Mouse (Mus musculus) fat pad, adult 2 months (tissue): Measurements from ENCODE around the gene Fam19a5.

Experiments used
- DNase-seq: peaks from one replicate; pipeline ENCODE4 v3.0.0-alpha.2; 2011; ENCODE audit warnings: low read depth, low spot score; ENCODE audit errors: extremely low read depth

Gene Fam19a5

DNA sequence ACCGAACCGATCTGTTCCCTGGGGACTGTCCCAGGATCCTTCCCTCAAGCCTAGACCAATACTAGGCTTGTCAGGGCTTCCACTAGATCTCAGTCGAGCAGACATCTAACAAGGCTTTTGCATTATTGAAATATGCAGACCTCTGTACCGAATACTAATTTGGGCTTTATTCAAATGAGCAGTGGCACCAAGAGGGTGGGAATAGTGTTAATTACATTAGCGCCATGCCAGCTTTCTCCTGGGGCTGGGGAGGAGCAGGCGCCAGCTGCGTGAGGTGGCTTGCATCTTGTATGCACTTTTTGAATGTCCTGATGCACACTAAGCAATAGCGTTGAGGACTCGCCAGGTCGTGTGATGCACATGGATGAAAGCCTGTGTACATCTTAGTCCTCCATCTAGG, 46.9 kb downstream of the Fam19a5 start:
- DNase-seq, result no peak

DNA sequence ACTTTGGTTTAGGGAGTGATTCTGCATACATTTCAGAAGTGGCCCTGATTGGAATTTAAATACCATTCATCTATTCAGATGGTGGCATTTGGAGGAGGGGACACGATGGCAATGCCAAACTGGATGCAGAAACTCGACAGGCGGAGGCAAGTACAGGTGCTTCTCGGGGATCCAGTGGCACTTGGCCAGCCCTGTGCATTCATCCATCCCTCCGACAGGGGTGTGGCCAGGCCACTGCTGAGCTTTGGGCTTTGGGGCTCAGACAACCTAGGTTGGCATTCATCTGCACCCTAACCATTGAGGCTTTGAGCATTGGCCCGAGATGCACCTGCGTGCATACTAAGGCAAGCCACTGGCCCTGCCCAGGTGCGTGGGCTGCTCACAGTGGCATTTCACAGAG, 52.6 kb downstream of the Fam19a5 start:
- DNase-seq, result no peak

DNA sequence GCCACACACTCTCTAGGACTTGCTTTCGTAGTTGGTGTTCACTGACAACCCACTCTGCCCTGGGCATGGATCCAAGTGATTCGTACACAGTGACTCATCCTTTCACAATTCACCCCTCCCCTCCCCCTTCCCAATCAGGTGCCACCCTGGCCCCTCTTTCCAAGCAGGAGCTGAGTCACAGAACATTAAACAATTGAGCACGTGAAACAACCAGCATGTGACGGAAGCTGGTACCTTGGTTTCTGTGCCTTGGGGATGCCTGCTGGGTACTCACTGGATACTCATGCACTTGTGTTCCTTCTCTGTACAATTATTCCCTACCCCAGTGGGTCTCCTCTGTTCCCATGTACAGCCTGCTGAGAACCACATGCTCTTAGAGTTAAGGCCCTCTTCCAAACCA, 53.0 kb downstream of the Fam19a5 start:
- DNase-seq, result no peak

- DNase-seq, result no peak
Observed at GRCm38 (mm10) chr15:87597766-87598165, 53.7 kb downstream of the Fam19a5 start.

DNA sequence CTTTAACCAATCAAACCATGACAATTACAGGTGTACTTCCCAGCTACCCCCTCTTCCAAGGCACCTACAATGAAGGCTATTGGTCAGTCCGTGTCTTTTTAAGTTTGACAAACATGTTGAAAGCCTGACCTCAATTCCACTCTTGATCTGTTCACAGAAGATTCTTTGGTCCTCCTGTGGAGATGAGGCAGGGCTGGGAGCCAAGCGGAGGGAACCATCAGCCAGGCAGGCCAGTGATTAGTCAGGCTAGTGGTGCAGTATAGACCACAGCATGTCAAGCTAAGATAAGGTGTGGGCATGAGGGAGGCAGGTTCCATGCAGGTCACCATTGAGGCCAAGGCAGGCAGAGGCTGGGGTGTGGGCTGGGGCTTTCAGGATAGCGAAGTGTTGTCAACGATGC, 54.5 kb downstream of the Fam19a5 start:
- DNase-seq, result no peak

GRCm38 (mm10) chr15:87603316-87603715, 59.2 kb downstream of the Fam19a5 start:
- no peak for DNase-seq

- DNase-seq, result no peak
Observed at GRCm38 (mm10) chr15:87605504-87606280, 61.6 kb downstream of the Fam19a5 start.

DNA sequence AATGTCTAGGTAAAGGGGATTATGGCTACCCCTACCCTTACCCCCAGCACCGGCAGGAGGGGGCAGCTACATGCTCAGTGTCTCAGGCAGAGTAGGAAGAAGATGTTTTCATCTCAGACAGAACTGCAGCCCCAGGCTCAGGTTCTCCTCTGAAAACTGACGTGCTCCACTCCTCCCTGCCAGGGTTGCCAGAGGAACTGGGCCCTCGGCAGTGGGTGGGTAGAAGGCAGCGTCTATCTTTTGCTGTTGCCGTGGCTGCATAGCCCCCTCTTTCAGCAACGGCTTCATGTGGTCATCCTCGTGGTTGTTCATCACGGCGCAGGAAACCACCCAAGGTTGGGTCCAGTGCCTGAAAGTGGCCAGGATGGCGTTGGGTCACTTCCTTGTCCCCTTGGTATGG, 62.6 kb downstream of the Fam19a5 start:
- DNase-seq, result no peak

DNA sequence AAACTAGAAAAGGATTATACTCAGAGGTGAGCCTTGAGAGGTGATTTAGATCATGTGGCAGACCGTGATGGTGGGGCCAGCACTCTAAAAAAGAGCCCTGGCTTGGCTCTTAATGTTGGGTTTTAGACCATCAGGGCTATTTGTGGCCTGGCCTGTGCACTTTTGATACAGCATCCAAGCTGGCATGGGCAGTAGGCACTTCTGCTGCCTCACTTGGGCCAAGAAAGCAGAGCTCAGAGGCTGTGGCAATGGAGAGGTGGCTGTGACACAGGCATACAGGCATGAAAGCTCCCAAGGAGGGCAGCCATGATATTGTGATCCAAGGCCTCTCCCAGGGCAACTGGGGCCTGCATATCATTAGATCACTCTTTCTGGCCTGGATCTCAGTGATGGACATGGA, 65.1 kb downstream of the Fam19a5 start:
- DNase-seq, result no peak

DNA sequence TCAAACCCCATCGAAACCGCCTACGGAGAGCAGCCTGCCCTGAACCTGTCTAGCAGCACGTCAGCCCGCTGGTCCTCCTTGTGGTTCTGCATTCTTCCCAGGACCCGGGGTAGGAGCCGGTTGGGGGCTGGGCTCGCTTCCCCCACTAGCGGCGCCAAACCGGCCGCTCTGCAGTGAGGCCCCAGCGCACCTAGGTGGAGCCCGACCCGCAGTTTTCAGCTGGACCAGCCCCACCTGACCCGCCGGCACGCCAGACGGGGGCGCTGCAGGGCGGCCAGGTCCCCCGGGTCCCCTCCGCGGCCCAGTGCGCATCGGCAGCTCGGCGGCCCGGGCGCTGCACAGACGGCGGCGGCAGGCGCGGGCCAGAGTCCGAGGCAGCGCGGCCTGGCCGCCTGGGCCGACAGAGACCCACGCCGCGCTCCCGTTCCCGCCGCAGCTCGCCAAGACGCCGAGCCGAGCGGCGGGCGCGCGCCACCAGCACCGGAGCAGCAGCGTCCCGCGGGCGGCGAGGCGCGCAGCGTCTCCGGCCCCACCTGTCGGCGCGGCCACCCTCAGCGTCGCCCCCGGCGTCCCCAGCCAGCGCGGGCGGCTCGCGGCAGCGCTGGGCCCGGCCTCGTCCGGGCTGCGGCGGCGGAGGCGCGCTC, 80.0 kb downstream of the Fam19a5 start:
- no peak for DNase-seq

GRCm38 (mm10) chr15:87624610-87625091, 80.6 kb downstream of the Fam19a5 start:
- no peak for DNase-seq

GRCm38 (mm10) chr15:87625236-87626023, 81.3 kb downstream of the Fam19a5 start:
- DNase-seq, result no peak

DNA sequence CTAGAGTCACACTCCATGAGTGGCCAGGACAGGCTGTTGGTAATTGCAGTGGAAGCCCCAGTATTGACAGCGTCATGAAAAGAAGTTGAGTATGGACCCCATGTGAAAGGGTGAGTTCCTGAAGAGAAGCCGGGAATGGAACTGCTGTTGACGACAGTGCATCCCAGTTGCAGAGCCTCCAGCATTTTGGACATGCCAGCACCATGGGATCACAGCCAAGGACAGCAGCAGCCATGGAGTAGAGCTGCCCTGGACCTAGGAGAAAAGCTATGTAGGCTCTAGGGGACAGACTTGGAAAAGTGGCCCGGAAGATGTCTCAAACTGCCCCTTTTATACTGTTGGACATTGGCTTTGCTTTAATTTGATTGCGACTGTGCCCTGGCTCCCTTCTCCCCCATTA, 91.2 kb downstream of the Fam19a5 start:
- DNase-seq, result no peak

DNA sequence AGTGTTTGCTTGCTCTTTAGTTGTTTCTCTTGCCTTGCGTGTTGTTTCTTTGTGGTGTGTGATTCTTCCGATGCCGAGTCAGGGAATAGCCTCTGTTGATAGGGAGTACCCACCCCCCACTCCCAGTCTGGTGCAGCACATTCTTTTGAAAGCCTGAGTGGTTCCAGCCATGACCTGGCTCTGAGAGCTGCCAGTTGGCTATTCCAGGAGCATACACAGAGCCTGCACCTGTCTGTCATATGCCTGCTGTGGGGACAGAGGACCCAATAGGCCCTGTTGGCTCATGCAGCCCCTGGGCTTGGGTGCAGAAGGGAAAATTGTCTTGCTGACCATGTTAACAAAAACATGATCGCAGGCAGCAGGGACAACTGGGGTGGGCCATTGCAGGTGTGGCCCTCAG, 92.3 kb downstream of the Fam19a5 start:
- no peak for DNase-seq

DNA sequence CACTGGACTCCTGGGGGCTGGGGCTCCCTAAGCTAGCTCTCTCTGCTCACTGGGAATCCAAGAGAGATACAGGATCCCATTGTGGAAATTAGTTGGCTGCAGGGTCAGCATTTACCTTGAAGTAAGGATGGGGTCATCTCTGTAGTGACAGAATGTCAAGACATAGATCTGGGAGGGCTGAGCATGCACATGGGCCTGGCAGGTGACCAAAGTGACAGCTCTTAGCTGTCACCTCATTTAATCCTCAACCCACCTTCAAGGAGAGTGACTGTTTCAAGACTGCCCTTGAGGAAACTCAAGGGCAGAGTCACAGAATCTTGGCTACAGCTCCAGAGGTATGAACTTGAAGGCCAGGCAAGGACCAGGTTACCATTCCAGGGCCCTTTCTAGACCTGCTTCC, 93.1 kb downstream of the Fam19a5 start:
- no peak for DNase-seq

DNA sequence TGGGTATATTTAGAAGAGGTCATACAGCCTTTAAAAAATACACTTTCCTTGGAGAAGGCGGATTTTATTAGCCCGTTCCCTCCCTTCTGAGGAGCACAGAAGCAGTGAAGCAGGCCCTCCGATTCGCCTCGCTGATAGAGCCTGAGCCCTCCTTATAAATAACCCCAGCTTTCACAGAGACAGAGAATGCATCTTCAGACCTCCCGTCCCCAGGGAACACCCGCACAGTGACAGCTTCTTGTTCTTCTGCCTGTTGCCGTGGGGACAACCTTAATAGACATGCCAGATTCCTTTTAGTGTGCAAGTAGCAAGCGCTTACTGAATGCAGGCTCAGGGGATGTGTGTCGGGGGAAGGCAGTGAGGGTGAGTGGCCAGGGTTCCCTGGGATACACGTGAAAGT, 94.2 kb downstream of the Fam19a5 start:
- no peak for DNase-seq

- DNase-seq, result no peak
Observed at GRCm38 (mm10) chr15:87646313-87647061, 102.4 kb downstream of the Fam19a5 start.

DNA sequence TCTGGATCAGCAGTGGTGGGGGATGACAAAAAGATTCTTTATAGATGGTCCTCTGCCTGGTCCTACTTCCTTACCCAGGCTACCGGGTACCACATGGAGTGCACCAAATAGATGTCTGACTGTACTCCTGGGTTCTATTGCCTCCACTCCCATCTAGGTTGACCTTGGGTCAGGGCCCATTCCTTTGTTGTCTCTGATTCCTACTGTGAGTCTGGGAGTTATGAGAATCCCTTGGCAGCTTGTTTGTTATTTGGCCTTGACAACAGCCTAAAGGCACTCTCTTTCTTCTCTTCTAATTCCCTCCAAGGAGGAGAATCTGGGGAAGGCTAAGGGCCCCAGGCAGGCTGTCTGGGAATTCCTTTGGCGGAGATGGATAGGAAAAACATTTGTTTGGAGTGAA, 105.6 kb downstream of the Fam19a5 start:
- DNase-seq, result no peak

GRCm38 (mm10) chr15:87654551-87654950, 110.5 kb downstream of the Fam19a5 start:
- no peak for DNase-seq

GRCm38 (mm10) chr15:87656496-87657155, 112.5 kb downstream of the Fam19a5 start:
- DNase-seq, result no peak

- no peak for DNase-seq
Observed at GRCm38 (mm10) chr15:87659729-87660128, 115.6 kb downstream of the Fam19a5 start.
